Mouse (Mus musculus): ENCODE data around the gene Gm28729.
"Not testable (repeated sequence)": the region's sequence is repeated elsewhere in the genome, so short reads cannot be mapped to it uniquely, and the experiment has no call there.

The Gm28729 gene

DNA sequence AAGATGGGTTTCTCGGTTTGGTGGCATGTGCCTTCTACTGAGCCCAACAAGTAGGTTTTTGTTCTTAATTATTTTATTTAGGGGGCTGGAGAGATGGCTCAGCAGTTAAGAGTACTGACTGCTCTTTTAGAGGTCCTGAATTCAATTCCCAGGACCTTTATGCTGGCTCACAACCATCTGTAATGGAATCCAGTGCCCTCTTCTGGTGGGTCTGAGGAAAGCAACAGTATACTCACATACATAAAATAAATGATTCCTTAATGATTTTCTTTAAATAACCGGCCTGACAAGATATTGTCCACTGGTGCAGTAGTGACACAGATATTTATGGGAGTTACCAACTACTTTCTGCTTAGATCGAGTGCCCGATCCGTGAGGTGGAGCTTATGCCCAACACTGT lies 1.9 kb downstream of the Gm28729 start:
- no peak for DNase-seq (ENCODE audit: extremely low read depth, insufficient read length, low spot score)

GRCm38 (mm10) chr9:96521574-96521973 lies 3.5 kb downstream of the Gm28729 start:
- not testable (repeated sequence) for DNase-seq (ENCODE audit: extremely low read depth, insufficient read length, low spot score)

DNA sequence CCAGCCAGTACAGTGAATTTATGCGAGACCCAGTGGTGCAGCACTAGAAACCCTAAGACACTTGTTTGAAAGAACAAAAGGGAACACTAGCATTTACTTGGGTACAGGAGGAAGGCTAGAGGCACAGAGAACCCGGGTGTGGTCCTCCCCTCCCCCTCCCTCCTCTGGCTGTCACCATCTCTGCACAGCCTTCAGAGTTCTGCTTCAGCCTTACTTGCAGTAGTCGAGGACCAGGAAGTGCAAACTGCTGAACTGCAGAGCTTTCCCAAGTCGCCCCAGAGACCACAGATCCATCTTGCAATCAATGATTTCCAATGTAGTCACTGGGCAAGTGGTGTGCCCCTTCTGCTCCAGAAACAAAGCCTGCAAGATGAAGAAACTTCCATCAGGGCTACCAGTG lies 7.6 kb downstream of the Gm28729 start:
- no peak for DNase-seq (ENCODE audit: extremely low read depth, insufficient read length, low spot score)

DNA sequence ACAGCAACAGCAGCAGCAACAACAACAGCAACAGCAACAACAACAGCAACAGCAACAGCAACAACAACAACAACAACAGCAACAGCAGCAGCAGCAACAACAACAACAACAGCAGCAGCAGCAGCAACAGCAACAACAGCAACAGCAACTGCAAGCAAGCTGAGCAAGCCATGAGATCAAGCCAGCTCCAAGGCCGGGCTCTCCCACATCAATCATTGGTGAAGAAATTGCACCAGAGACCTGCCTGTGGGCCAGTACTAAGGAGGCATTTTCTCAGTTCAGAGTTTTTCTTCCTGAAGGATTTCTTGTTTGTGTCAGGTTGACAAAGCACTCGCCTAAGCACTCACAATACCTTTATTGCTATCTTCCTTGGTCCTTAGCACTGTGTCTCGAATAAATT lies 8.3 kb downstream of the Gm28729 start:
- DNase-seq (ENCODE audit: extremely low read depth, insufficient read length, low spot score), result no peak

DNA sequence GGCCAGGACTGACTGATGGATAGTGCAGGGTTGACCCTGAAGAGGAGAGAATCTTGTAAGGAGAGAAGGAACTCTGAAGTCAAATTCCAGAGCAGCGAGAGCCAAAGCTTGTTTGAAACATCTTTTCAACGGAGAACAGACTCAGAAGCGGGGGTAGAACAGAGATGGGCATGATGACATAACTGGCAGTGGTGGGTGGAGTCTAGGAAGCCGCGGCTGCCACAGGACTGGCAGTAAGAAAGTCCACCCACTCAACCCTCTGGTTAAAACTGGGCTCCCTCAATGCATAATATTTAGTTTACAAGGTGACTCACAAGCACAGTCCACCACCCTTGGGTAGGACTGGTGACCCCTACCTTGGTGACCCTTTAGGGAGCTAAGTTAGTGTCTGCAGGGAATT lies 9.3 kb downstream of the Gm28729 start:
- DNase-seq (ENCODE audit: extremely low read depth, insufficient read length, low spot score), result no peak

GRCm38 (mm10) chr9:96514278-96514677 lies 10.8 kb downstream of the Gm28729 start:
- no peak for DNase-seq (ENCODE audit: extremely low read depth, insufficient read length, low spot score)

DNA sequence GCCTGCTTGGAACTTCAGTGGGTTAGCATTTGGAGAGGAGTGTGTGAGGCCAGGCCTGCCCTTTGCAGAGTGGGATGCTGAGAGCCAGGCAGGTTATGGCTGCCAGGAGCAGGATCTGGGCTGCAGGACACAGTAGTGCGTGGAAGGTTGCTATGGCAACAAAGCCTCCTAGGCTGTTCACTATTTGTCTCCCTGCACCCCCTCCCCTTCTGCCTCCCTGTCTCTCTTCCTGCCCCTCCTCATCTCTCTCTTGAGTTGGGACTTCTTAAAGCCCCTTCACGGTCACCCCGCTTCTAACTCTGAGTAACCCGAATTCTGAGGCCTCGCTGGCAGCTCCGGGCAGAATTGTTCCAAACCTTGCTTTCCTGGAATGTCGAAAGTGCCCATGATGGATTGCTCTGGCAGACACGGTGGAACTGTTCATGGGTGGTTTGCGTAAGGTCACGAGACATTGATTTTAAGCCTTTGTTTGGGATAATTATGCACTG lies 19.0 kb downstream of the Gm28729 start:
- no peak for DNase-seq (ENCODE audit: extremely low read depth, insufficient read length, low spot score)

GRCm38 (mm10) chr9:96505156-96505555 lies 19.9 kb downstream of the Gm28729 start:
- DNase-seq (ENCODE audit: extremely low read depth, insufficient read length, low spot score), result no peak

GRCm38 (mm10) chr9:96504116-96504895 lies 20.8 kb downstream of the Gm28729 start:
- no peak for DNase-seq (ENCODE audit: extremely low read depth, insufficient read length, low spot score)

DNA sequence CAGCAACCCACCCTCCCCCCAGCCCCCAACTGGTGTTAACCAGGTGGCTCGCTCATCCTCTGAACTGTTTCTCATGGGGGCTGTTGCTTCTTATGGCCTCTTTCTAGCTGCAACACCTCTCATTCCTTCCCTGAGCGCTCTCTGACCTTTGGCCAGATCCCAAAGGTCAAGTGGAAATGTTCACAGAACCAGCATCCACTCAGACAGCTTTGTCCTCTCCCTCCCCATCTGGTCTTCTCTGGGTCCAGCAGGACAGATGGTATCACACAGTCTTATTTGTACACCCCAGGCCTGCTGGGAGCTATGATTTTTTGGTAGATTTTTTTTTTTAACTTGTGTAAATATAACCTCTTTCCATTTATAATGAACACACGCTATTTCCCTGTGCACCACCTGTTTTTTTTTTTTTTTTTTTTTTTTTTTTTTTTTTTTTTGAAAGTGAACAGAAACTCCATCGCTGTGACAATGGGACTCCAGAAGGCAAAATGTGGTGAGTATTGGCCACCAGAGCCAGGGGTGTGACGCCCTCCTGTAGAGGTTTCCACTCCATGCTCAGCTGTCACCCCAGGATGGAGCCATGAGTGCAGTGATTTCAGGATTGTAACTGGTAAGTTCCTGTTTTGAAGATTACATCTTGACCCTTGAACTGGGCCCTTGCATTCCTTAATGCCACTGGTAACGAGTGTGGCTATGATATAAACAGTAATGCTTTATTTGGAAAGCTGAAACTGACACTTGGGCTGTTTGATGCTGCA lies 22.0 kb downstream of the Gm28729 start:
- no peak for DNase-seq (ENCODE audit: extremely low read depth, insufficient read length, low spot score)

- DNase-seq (ENCODE audit: extremely low read depth, insufficient read length, low spot score), result no peak
Measured at GRCm38 (mm10) chr9:96501217-96501616, 23.8 kb downstream of the Gm28729 start.

- DNase-seq (ENCODE audit: extremely low read depth, insufficient read length, low spot score), result no peak
Measured at GRCm38 (mm10) chr9:96493212-96493611, 31.9 kb downstream of the Gm28729 start.

GRCm38 (mm10) chr9:96491810-96492209 lies 33.3 kb downstream of the Gm28729 start:
- no peak for DNase-seq (ENCODE audit: extremely low read depth, insufficient read length, low spot score)

DNA sequence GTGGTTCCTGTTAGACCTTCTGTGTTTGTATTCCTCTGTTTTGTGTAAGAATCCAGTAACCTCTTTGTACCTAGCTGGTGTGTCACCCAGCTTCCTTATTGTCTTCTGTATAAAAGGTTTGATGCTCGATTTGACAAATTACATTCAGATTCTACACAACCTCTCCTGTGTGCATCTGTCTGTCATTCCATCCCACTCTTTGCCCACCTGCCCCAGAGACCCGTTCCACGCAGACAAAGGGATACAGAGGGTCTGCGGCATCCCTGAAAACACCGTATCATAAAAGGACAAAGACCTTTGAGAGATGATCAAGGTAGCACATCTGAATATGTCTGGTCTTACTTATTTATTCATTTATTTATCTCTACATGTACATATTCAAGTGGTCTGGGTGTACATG lies 37.2 kb downstream of the Gm28729 start:
- DNase-seq (ENCODE audit: extremely low read depth, insufficient read length, low spot score), result not testable (repeated sequence)

- no peak for DNase-seq (ENCODE audit: extremely low read depth, insufficient read length, low spot score)
Measured at GRCm38 (mm10) chr9:96483648-96484047, 41.4 kb downstream of the Gm28729 start.

DNA sequence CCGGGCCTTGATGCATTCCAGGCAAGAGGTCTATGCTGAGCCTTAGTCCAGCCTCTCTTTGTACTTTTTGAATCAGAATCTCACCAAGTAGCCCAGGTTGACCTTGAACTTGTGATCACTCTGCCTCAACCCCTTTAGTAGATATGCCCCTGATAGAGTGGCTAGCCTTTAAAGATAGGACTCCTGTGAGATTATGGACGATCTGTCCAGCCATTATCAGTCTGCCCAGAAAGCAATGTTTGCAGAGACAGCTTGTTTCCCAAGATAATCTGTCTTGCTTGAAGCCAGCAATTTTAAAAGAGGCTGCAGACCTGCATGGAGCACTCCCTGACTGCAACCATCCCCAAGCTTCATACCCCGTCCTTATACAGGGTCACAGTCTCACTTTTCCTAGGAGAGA lies 42.0 kb downstream of the Gm28729 start:
- DNase-seq (ENCODE audit: extremely low read depth, insufficient read length, low spot score), result no peak

- DNase-seq (ENCODE audit: extremely low read depth, insufficient read length, low spot score), result peak; percentile 96
Measured at GRCm38 (mm10) chr9:96478071-96478888, 46.8 kb downstream of the Gm28729 start, which contains the start of gene Rnf7. Rnf7 (minus strand) TSS chr9:96478675.

DNA sequence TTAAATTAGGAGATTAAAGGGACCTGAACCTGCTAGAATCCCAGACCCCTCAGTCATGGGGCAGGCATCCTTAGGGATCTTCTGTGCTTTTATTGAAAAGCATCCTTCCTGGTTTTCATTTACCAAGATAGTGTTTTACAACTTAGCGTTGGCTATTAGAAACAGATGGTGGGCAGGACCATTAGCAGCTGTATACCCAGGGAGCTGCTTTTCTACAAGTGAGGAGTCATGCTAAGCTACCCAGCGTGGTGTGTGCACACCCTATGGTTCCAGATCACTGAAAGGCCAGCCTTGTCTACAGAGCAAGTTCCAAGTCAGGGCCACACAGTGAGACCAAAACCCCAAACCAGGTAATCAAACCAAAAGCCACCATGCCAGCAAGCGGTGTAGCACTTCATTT lies 52.7 kb downstream of the Gm28729 start:
- DNase-seq (ENCODE audit: extremely low read depth, insufficient read length, low spot score), result no peak

DNA sequence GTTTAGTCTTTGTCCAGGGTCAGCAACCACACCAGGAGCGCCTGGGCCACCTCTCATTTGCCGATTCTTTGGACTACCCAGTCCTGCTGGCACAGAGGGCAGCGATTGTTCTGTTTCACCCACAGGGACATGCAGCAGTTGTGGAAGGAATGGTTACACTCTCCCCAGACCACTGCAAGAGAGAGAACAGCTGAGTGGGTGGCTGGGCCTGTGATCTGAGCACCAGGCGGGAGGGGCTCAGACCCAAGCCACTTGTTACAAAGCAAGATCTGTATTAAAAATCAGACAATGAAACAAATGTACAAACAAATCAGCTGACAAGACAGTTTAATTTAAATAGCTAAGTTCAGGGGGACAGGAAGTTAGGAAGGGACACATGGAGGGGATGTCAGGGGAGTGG lies 53.4 kb downstream of the Gm28729 start:
- DNase-seq (ENCODE audit: extremely low read depth, insufficient read length, low spot score), result not testable (repeated sequence)

GRCm38 (mm10) chr9:96470266-96470974 lies 54.6 kb downstream of the Gm28729 start:
- DNase-seq (ENCODE audit: extremely low read depth, insufficient read length, low spot score), result no peak
